ENCODE assay signal across 8 mouse cellular contexts in genomic region chr4:150136693-150137092, GRCm38 (mm10). TPM values are rescaled to one million over a fixed set of nuclear protein-coding genes. Genes with fewer than 3 reads are reported as not detected.
DNase-seq lines count a peak whose midpoint lies in the region; ATAC-seq and TF ChIP-seq lines count a peak whose summit lies in the region.

No protein-coding gene starts in this region.

- no peak for TF ChIP-seq POLR2A in limb, embryonic 14.5 days (IDR thresholded peaks at IDR 0.05; ENCODE audit: borderline replicate concordance, extremely low read depth, insufficient read depth, insufficient read length)

- 6% methylated on average over 10 of the region's 10 CpGs for WGBS in intestine, embryonic 14.5 days
- WGBS in limb, embryonic 14.5 days: 8% methylated on average over 10 of the region's 10 CpGs
- WGBS in stomach, embryonic 15.5 days: 7% methylated on average over 10 of the region's 10 CpGs

- no peaks in the 10 kb centered on the region for H3K9me3 ChIP-seq in intestine, embryonic 14.5 days (ENCODE audit: control insufficient read depth, low read length)
- no peaks in the 10 kb centered on the region for H3K9me3 ChIP-seq in limb, embryonic 14.5 days (ENCODE audit: control insufficient read depth, low read length)
- H3K9me3 ChIP-seq in stomach, embryonic 15.5 days: no peaks in the 10 kb centered on the region

- H3K4me1 ChIP-seq in intestine, embryonic 14.5 days (replicated peaks; ENCODE audit: control insufficient read depth, insufficient read depth, low read length): 0 out of 2 replicates have a peak, but pooled peaks cover 5% of the 10 kb centered on the region
- H3K4me1 ChIP-seq in limb, embryonic 14.5 days (ENCODE audit: control insufficient read depth, insufficient read depth, low read length): peaks cover 9% of the 10 kb centered on the region; the same call in 1 of the 2 replicates
- H3K4me1 ChIP-seq in stomach, embryonic 15.5 days: peaks cover 16% of the 10 kb centered on the region

- DNase-seq in kidney, adult 18-20 months: peak; percentile 80
- no peak for DNase-seq in kidney, adult 11 months
- peak; percentile 93 to 95 for DNase-seq in cerebellum, postnatal 10 days
- peak; percentile 70 for DNase-seq in gastrocnemius, adult 18-20 months (ENCODE audit: low spot score)
- DNase-seq in intestine, embryonic 14.5 days (ENCODE audit: low spot score): peak; percentile 90
- peak; percentile 62 for DNase-seq in limb, embryonic 14.5 days (ENCODE audit: low spot score)

- H3K27ac ChIP-seq in intestine, embryonic 14.5 days (ENCODE audit: low read depth): no peak overlapping the region
- H3K27ac ChIP-seq in limb, embryonic 14.5 days (replicated peaks; ENCODE audit: low read depth, low read length): no peak overlapping the region
- H3K27ac ChIP-seq in stomach, embryonic 15.5 days: no peak overlapping the region

- H3K4me2 ChIP-seq in intestine, embryonic 14.5 days (ENCODE audit: low read length): no peak overlapping the region
- H3K4me2 ChIP-seq in limb, embryonic 14.5 days (replicated peaks; ENCODE audit: low read depth, low read length, severe bottlenecking): no peak overlapping the region
- 0 out of 2 replicates have a peak overlapping the region, but pooled peaks have one; percentile 23 for H3K4me2 ChIP-seq in stomach, embryonic 15.5 days

- H3K27me3 ChIP-seq in intestine, embryonic 14.5 days (replicated peaks; ENCODE audit: control insufficient read depth, insufficient read depth, low read length): no peaks in the 10 kb centered on the region
- no peaks in the 10 kb centered on the region for H3K27me3 ChIP-seq in limb, embryonic 14.5 days (ENCODE audit: control insufficient read depth, insufficient read depth, low read length)
- H3K27me3 ChIP-seq in stomach, embryonic 15.5 days (replicated peaks): no peaks in the 10 kb centered on the region

- H3K4me3 ChIP-seq in intestine, embryonic 14.5 days (ENCODE audit: low read depth, low read length): no peak overlapping the region
- H3K4me3 ChIP-seq in limb, embryonic 14.5 days (replicated peaks; ENCODE audit: low read length): no peak overlapping the region
- no peak overlapping the region for H3K4me3 ChIP-seq in stomach, embryonic 15.5 days (replicated peaks)

- H3K9ac ChIP-seq in intestine, embryonic 14.5 days (ENCODE audit: low read length): no peak overlapping the region
- no peak overlapping the region for H3K9ac ChIP-seq in limb, embryonic 14.5 days (ENCODE audit: low read depth, low read length, severe bottlenecking)
- H3K9ac ChIP-seq in stomach, embryonic 15.5 days: no peak overlapping the region

- H3K36me3 ChIP-seq in intestine, embryonic 14.5 days (ENCODE audit: control insufficient read depth, insufficient read depth, low read length): no peaks in the 10 kb centered on the region
- H3K36me3 ChIP-seq in limb, embryonic 14.5 days (ENCODE audit: control insufficient read depth, insufficient read depth, low read length): no peaks in the 10 kb centered on the region
- H3K36me3 ChIP-seq in stomach, embryonic 15.5 days: no peaks in the 10 kb centered on the region

- no peak for ATAC-seq in intestine, embryonic 14.5 days (replicated peaks; ENCODE audit: low FRiP score, low TSS enrichment, low read depth)
- ATAC-seq in limb, embryonic 14.5 days (ENCODE audit: low FRiP score, low read depth): peak; percentile 47; the same call in 1 of the 2 replicates
- peak; percentile 76 for ATAC-seq in monocyte, adult 5-6 weeks (replicated peaks; ENCODE audit: insufficient number of reproducible peaks, low FRiP score, low TSS enrichment, poor library complexity, severe bottlenecking)
- ATAC-seq in stomach, embryonic 15.5 days (ENCODE audit: insufficient read depth, low FRiP score, low read depth): no peak

RNA-seq across cellular contexts. Expression of gene Slc2a7, which starts 12.1 kb away (rescaled TPM):
- not detected for total RNA-seq in gastrocnemius, adult 18-20 months (2021)
- not detected in 2 replicates for polyA plus RNA-seq in intestine, embryonic 14.5 days (2014; fragmentation: Nextera tagmentation; extraction: Ambion mirVana)
- polyA plus RNA-seq in limb, embryonic 14.5 days (2012; rRNA removed): not detected in 2 replicates
- polyA plus RNA-seq in limb, embryonic 14.5 days (2014; fragmentation: Nextera tagmentation; extraction: Ambion mirVana): not detected in 2 replicates
- total RNA-seq in monocyte, adult 5-6 weeks (2017): not detected in 3 replicates
- 0.08 and 0.15 TPM in 2 replicates for polyA plus RNA-seq in stomach, embryonic 15.5 days (2015; fragmentation: Nextera tagmentation; extraction: Ambion mirVana)

RNA-seq across cellular contexts. Expression of gene Slc2a5, which starts 17.6 kb away (rescaled TPM):
- not detected for total RNA-seq in gastrocnemius, adult 18-20 months (2021)
- polyA plus RNA-seq in intestine, embryonic 14.5 days (2014; fragmentation: Nextera tagmentation; extraction: Ambion mirVana): 1.3 and 1.9 TPM in 2 replicates
- 2.2 and 3.5 TPM in 2 replicates for polyA plus RNA-seq in limb, embryonic 14.5 days (2012; rRNA removed)
- 1.5 and 2.6 TPM in 2 replicates for polyA plus RNA-seq in limb, embryonic 14.5 days (2014; fragmentation: Nextera tagmentation; extraction: Ambion mirVana)
- 0.10 TPM in 1 of 3 replicates, not detected in the others for total RNA-seq in monocyte, adult 5-6 weeks (2017)
- 1.6 and 2.4 TPM in 2 replicates for polyA plus RNA-seq in stomach, embryonic 15.5 days (2015; fragmentation: Nextera tagmentation; extraction: Ambion mirVana)

RNA-seq across cellular contexts. Expression of gene Gpr157, which starts 49.5 kb away (rescaled TPM):
- 10 to 100 TPM; 34.5 to 38.2 TPM for total RNA-seq in gastrocnemius, adult 18-20 months (2021)
- polyA plus RNA-seq in intestine, embryonic 14.5 days (2014; fragmentation: Nextera tagmentation; extraction: Ambion mirVana): 0.42 and 0.44 TPM in 2 replicates
- 3.8 and 4.5 TPM in 2 replicates for polyA plus RNA-seq in limb, embryonic 14.5 days (2012; rRNA removed)
- polyA plus RNA-seq in limb, embryonic 14.5 days (2014; fragmentation: Nextera tagmentation; extraction: Ambion mirVana): 0.48 and 0.52 TPM in 2 replicates
- total RNA-seq in monocyte, adult 5-6 weeks (2017): 0.19 to 0.39 TPM (median 0.32 TPM) in 3 replicates
- polyA plus RNA-seq in stomach, embryonic 15.5 days (2015; fragmentation: Nextera tagmentation; extraction: Ambion mirVana): 1.2 and 1.3 TPM in 2 replicates

Comparison
In these comparisons a context has a peak if more than half of its experiments do, and no peak if none do; other contexts are left out.
1. ATAC-seq: peak in limb, embryonic 14.5 days (single experiment) and monocyte, adult 5-6 weeks (single experiment); none in intestine, embryonic 14.5 days (single experiment) and stomach, embryonic 15.5 days (single experiment).